Mouse (Mus musculus): Measurements from ENCODE around the gene Hnrnph3. TPM values are rescaled to one million over a fixed set of nuclear protein-coding genes. Genes with fewer than 3 reads are reported as not detected.
A peak's percentile ranks its signal among the peaks of the same experiment; 100 is the strongest.

Gene Hnrnph3
- polyA plus RNA-seq, 1 experiment from 2014 or later = 81.2 TPM

DNA sequence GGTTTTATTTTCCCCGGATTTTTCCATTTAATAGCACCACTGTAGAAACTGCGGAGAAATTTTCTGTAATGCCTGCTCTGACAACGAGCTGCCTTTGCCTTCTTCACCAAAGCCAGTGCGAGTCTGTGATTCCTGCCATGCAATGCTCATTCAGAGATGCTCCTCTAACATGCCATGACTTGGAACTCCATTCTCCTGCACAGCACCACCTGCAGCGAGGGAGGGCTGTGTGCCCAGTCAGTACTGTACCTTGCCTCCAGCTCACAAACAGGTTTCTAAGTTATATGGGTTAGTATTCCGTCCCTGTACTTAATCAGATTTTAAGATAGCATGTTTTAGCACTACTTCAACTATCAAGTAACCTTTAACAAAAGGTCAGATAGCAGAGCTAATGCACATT, 12.5 kb downstream of the Hnrnph3 start:
- DNase-seq (ENCODE audit: low spot score) (no peak), ATAC-seq (no peak)
- Histone ChIP-seq H3K4me2 (ENCODE audit: low read length) (no peak overlapping the region), H3K36me3 (ENCODE audit: control insufficient read depth, insufficient read depth, low read length) (peaks cover 94% of the 10 kb centered on the region), H3K4me1 (ENCODE audit: control insufficient read depth, insufficient read depth, low read length) (no peaks in the 10 kb centered on the region), H3K27me3 (replicated peaks; ENCODE audit: control insufficient read depth, insufficient read depth, low read length) (no peaks in the 10 kb centered on the region), H3K27ac (ENCODE audit: low read depth, low read length) (no peak overlapping the region), H3K4me3 (ENCODE audit: low read depth, low read length) (no peak overlapping the region), H3K9me3 (replicated peaks; ENCODE audit: control insufficient read depth, low read length) (no peaks in the 10 kb centered on the region), H3K9ac (ENCODE audit: low read length) (no peak overlapping the region)
- WGBS = 93% methylated on average over 6 of the region's 6 CpGs

DNA sequence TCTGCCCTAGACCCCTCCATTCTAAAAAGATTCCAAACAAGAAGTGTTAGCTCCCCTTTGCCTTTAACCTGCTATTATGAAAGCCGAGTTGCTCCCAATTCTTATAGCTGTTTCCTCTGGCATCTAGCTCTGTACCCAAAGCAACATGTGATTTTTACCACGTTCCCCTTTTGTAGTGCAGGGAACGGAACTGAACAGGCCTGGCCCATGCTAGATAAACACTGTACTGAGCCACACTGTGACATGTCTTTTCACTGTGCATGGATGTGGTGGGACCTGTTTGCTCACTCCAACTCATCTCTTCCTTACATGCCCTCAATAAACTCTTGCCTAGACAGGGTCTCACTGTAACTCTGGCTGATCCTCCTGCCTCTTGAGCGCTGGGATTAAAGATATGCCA, 13.7 kb downstream of the Hnrnph3 start:
- H3K27me3 ChIP-seq (replicated peaks; ENCODE audit: control insufficient read depth, insufficient read depth, low read length) = no peaks in the 10 kb centered on the region
- DNase-seq (ENCODE audit: low spot score) (no peak), ATAC-seq (no peak; the same call in 1 of the 2 replicates)
- no peak overlapping the region for H3K9ac ChIP-seq (ENCODE audit: low read length)
- H3K4me2 ChIP-seq (ENCODE audit: low read length) = no peak overlapping the region
- no peaks in the 10 kb centered on the region for H3K9me3 ChIP-seq (replicated peaks; ENCODE audit: control insufficient read depth, low read length)
- H3K36me3 ChIP-seq (ENCODE audit: control insufficient read depth, insufficient read depth, low read length) = peaks cover 89% of the 10 kb centered on the region
- 85% methylated on average over 4 of the region's 4 CpGs for WGBS
- H3K4me1 ChIP-seq (ENCODE audit: control insufficient read depth, insufficient read depth, low read length) = no peaks in the 10 kb centered on the region
- H3K4me3 ChIP-seq (ENCODE audit: low read depth, low read length) = no peak overlapping the region
- H3K27ac ChIP-seq (ENCODE audit: low read depth, low read length) = no peak overlapping the region

DNA sequence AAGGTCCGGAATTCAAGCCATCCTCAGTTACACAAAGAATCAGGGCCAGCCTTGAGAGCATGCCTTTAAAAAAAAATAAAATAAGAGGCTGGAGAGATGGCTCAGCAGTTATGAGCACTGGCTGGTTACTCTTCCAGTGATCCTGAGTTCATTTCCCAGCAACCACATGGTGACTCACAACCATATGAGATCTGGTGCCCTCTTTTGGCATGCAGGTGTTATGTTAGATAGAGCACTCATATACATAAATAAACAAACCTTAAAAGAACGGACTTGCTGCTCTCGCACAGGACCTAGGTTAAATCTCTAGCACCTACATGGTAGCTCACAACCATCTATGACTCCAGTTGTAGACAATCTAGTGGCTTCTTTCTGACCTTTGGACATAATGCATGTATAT, 15.8 kb downstream of the Hnrnph3 start:
- H3K4me2 ChIP-seq (ENCODE audit: low read length) = no peak overlapping the region
- no peak overlapping the region for H3K27ac ChIP-seq (ENCODE audit: low read depth, low read length)
- no peaks in the 10 kb centered on the region for H3K9me3 ChIP-seq (replicated peaks; ENCODE audit: control insufficient read depth, low read length)
- peaks cover 88% of the 10 kb centered on the region for H3K36me3 ChIP-seq (ENCODE audit: control insufficient read depth, insufficient read depth, low read length)
- DNase-seq (ENCODE audit: low spot score) (no peak), ATAC-seq (no peak)
- no peaks in the 10 kb centered on the region for H3K27me3 ChIP-seq (replicated peaks; ENCODE audit: control insufficient read depth, insufficient read depth, low read length)
- 79% methylated on average over 3 of the region's 3 CpGs for WGBS
- no peaks in the 10 kb centered on the region for H3K4me1 ChIP-seq (ENCODE audit: control insufficient read depth, insufficient read depth, low read length)
- no peak overlapping the region for H3K9ac ChIP-seq (ENCODE audit: low read length)
- H3K4me3 ChIP-seq (ENCODE audit: low read depth, low read length) = no peak overlapping the region

DNA sequence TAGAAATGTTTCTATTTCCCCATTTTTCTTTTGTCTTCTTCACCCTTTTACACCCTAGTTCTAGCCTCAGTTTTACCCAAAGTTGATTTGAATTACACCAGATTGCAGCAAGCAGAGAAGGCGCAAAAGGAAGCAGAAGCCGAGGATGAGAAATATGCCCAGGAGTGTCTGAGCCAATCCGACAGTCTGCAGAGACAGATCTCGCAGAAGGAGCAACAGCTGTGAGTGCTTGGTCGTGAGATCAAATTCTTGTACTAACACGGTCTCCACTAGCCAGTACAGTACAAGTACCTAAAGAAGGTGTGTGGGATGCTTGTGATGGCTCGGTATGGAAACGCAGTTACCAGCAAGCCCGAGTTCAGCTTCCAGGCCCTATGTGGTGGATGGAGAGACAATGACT, 19.5 kb downstream of the Hnrnph3 start:
- H3K4me1 ChIP-seq (ENCODE audit: control insufficient read depth, insufficient read depth, low read length) = no peaks in the 10 kb centered on the region
- no peak overlapping the region for H3K4me3 ChIP-seq (ENCODE audit: low read depth, low read length)
- no peak overlapping the region for H3K9ac ChIP-seq (ENCODE audit: low read length)
- H3K9me3 ChIP-seq (replicated peaks; ENCODE audit: control insufficient read depth, low read length) = no peaks in the 10 kb centered on the region
- ATAC-seq = no peak
- H3K4me2 ChIP-seq (ENCODE audit: low read length) = no peak overlapping the region
- peaks cover 90% of the 10 kb centered on the region for H3K36me3 ChIP-seq (ENCODE audit: control insufficient read depth, insufficient read depth, low read length)
- no peak for DNase-seq (ENCODE audit: low spot score)
- no peaks in the 10 kb centered on the region for H3K27me3 ChIP-seq (replicated peaks; ENCODE audit: control insufficient read depth, insufficient read depth, low read length)
- 87% methylated on average over 9 of the region's 9 CpGs for WGBS
- no peak overlapping the region for H3K27ac ChIP-seq (ENCODE audit: low read depth, low read length)

DNA sequence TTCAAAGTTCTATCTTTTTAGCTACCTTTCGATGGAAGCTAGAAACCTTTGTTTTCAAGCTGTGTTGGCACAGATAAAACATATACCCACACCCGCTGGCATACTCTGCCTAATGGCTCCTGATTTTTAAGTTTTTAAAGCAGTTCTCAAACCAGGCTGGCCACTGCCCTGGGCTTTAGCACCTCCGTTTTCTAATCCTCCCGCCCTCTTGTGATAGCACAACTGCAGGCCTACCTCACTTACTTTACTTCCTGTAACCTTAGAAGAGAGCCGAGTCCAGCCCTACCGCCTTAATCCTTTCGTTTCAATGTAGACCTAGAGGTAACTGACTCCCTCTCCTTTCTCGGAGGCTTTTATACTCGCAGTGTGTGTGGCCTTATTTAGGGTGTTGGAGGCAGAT, 20.8 kb downstream of the Hnrnph3 start:
- H3K4me3 ChIP-seq (ENCODE audit: low read depth, low read length) = no peak overlapping the region
- H3K27ac ChIP-seq (ENCODE audit: low read depth, low read length) = no peak overlapping the region
- no peak overlapping the region for H3K4me2 ChIP-seq (ENCODE audit: low read length)
- ATAC-seq (no peak), DNase-seq (ENCODE audit: low spot score) (no peak)
- H3K9me3 ChIP-seq (replicated peaks; ENCODE audit: control insufficient read depth, low read length) = no peaks in the 10 kb centered on the region
- H3K27me3 ChIP-seq (replicated peaks; ENCODE audit: control insufficient read depth, insufficient read depth, low read length) = no peaks in the 10 kb centered on the region
- H3K9ac ChIP-seq (ENCODE audit: low read length) = no peak overlapping the region
- no peaks in the 10 kb centered on the region for H3K4me1 ChIP-seq (ENCODE audit: control insufficient read depth, insufficient read depth, low read length)
- H3K36me3 ChIP-seq (ENCODE audit: control insufficient read depth, insufficient read depth, low read length) = peaks cover 92% of the 10 kb centered on the region
- 73% methylated on average over 9 of the region's 9 CpGs for WGBS

DNA sequence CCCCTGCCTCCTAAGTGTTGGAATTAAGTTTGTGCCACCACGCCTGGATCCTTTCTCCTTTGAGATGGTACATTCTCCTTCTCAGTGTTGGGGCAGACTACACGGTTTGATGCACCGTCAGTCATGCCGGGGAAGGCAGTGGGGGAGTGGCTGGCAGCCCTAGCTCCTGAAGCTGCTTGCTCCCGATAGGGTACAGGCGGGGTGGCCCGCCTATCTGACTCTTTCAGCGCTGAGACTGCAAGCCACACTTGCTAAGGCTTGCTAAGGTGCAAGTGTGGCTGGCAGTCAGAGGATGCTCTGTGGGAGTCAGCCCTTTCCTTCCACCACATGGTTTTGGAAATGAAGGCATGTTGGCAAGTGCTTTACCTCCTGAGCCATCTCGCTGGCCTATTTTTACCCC, 23.4 kb downstream of the Hnrnph3 start:
- Histone ChIP-seq H3K4me1 (ENCODE audit: control insufficient read depth, insufficient read depth, low read length) (no peaks in the 10 kb centered on the region), H3K4me2 (ENCODE audit: low read length) (no peak overlapping the region), H3K9me3 (replicated peaks; ENCODE audit: control insufficient read depth, low read length) (no peaks in the 10 kb centered on the region), H3K27ac (ENCODE audit: low read depth, low read length) (no peak overlapping the region), H3K4me3 (ENCODE audit: low read depth, low read length) (no peak overlapping the region), H3K36me3 (ENCODE audit: control insufficient read depth, insufficient read depth, low read length) (peaks cover 94% of the 10 kb centered on the region), H3K27me3 (replicated peaks; ENCODE audit: control insufficient read depth, insufficient read depth, low read length) (no peaks in the 10 kb centered on the region), H3K9ac (ENCODE audit: low read length) (no peak overlapping the region)
- ATAC-seq = no peak
- no peak for DNase-seq (ENCODE audit: low spot score)
- 68% methylated on average over 9 of the region's 9 CpGs for WGBS

DNA sequence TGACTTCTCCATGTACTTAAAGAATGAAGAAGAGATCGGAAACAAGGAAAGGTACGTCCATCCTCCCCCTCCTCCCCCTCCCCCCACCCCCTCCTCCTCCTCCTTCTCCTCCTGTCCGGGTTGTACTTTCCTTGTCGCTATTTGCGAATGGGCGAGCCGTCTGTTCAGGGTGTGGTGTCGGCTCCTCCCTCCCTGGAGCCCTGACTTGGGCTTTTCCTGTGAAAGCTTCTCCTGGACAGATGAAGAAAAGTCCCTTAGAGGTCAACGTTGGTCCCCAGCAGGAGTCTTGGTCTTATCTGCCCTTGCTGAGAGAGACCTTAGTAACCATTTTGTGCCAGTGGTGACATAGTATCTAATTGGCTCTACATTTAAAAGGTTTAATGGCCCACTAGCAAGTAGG, 30.0 kb downstream of the Hnrnph3 start:
- DNase-seq (ENCODE audit: low spot score) (no peak), ATAC-seq (no peak)
- Histone ChIP-seq H3K9ac (ENCODE audit: low read length) (no peak overlapping the region), H3K4me3 (ENCODE audit: low read depth, low read length) (no peak overlapping the region), H3K9me3 (replicated peaks; ENCODE audit: control insufficient read depth, low read length) (no peaks in the 10 kb centered on the region), H3K27ac (ENCODE audit: low read depth, low read length) (no peak overlapping the region), H3K4me1 (ENCODE audit: control insufficient read depth, insufficient read depth, low read length) (no peaks in the 10 kb centered on the region), H3K4me2 (ENCODE audit: low read length) (no peak overlapping the region), H3K27me3 (replicated peaks; ENCODE audit: control insufficient read depth, insufficient read depth, low read length) (no peaks in the 10 kb centered on the region), H3K36me3 (ENCODE audit: control insufficient read depth, insufficient read depth, low read length) (peaks cover 94% of the 10 kb centered on the region)
- 88% methylated on average over 6 of the region's 9 CpGs for WGBS

DNA sequence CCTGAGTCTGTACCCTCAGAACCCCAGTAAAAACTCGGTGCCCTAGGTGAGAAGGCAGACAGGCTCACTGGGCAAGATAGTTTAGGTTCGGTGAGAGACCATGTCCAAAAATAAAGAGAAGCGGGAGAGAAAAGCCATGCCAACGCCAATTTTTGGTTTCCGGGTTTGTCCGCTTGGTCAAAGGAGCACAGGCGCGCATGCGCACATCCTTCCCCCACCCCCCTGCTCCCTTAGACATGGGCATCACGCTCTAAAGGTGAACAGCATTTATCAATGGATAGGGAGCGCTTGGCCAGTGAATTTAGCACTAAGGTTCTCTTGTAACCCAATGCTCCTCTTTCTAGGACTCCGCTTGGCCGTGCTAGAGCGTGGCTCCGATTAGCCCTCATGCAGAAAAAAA, 33.4 kb downstream of the Hnrnph3 start:
- no peaks in the 10 kb centered on the region for H3K4me1 ChIP-seq (ENCODE audit: control insufficient read depth, insufficient read depth, low read length)
- no peak for ATAC-seq
- no peaks in the 10 kb centered on the region for H3K9me3 ChIP-seq (replicated peaks; ENCODE audit: control insufficient read depth, low read length)
- H3K4me2 ChIP-seq (ENCODE audit: low read length) = no peak overlapping the region
- no peak overlapping the region for H3K4me3 ChIP-seq (ENCODE audit: low read depth, low read length)
- DNase-seq (ENCODE audit: low spot score) = no peak
- H3K27ac ChIP-seq (ENCODE audit: low read depth, low read length) = no peak overlapping the region
- H3K9ac ChIP-seq (ENCODE audit: low read length) = no peak overlapping the region
- 94% methylated on average over 15 of the region's 15 CpGs for WGBS
- no peaks in the 10 kb centered on the region for H3K27me3 ChIP-seq (replicated peaks; ENCODE audit: control insufficient read depth, insufficient read depth, low read length)
- peaks cover 81% of the 10 kb centered on the region for H3K36me3 ChIP-seq (ENCODE audit: control insufficient read depth, insufficient read depth, low read length)

DNA sequence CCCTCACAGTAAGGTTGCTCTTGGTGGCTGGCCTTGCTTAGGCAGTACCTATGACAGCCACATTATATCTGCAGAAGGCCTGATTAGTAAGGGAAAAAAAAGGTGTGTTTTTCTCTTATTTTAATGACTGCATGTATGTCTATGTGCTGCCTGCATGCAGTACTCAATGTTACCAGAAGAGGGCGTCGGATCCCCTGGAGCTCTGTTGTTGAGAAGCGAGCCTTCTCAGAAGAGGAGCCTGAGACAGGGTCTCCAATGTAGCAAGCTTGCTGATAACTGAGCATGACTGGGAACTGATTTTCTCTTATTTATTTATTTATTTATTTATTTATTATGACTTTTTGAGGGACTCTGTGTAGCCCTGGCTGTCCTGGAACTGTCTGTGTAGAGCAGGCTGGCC, 36.7 kb downstream of the Hnrnph3 start:
- Histone ChIP-seq H3K27me3 (replicated peaks; ENCODE audit: control insufficient read depth, insufficient read depth, low read length) (no peaks in the 10 kb centered on the region), H3K4me3 (ENCODE audit: low read depth, low read length) (no peak overlapping the region), H3K9ac (ENCODE audit: low read length) (no peak overlapping the region), H3K4me2 (ENCODE audit: low read length) (no peak overlapping the region), H3K36me3 (ENCODE audit: control insufficient read depth, insufficient read depth, low read length) (peaks cover 72% of the 10 kb centered on the region), H3K9me3 (replicated peaks; ENCODE audit: control insufficient read depth, low read length) (no peaks in the 10 kb centered on the region), H3K4me1 (ENCODE audit: control insufficient read depth, insufficient read depth, low read length) (no peaks in the 10 kb centered on the region), H3K27ac (ENCODE audit: low read depth, low read length) (no peak overlapping the region)
- ATAC-seq (peak; percentile 2; the same call in 1 of the 2 replicates), DNase-seq (ENCODE audit: low spot score) (peak; percentile 40)
- WGBS = 24% methylated on average over 3 of the region's 3 CpGs
